Mouse (Mus musculus): Measurements from ENCODE around the gene Thumpd2.
A peak's percentile ranks its signal among the peaks of the same experiment; 100 is the strongest.

The Thumpd2 gene

DNA sequence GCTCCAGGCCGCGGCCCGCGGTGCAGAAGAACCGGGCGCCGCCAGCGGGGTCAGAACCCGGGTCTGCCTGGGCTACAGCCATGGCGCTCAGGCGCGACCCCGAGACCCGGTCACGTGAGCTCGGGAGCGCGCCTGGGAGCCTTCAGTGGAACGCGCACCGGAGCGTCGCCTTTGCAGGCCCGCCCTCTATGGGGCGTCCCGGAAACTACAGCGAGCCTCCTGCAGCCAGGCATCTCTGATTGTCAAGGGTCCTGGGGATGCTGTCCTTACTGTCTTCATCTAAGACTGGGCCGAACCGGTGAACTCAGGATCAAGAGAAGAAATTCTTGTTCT is at the start of gene Thumpd2:
Gene Thumpd2, minus strand, starts transcription at position 104 of the 333 bp plus-strand sequence.
- peak; percentile 84 for DNase-seq (ENCODE audit: low read depth, low spot score)

DNA sequence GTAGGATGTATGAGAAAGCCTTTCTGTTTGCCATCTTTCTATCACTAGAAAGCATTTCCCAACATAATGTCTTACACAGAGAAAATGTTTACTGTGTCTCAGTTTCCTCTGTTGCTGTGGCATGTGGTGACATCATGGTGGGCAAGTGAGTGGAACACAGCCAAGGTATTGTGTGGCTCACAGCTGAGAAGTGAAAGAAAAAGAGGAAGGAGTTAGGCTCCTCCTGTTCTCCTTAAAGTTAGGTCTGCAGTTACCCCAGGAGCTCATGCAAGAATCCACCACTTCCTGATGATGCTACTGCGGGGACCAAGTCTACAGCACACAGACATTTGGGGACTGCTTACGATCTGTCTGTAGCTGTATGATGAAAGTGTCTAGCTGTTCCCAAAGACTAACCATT is 39.4 kb upstream of the Thumpd2 start:
- no peak for DNase-seq (ENCODE audit: low read depth, low spot score)

DNA sequence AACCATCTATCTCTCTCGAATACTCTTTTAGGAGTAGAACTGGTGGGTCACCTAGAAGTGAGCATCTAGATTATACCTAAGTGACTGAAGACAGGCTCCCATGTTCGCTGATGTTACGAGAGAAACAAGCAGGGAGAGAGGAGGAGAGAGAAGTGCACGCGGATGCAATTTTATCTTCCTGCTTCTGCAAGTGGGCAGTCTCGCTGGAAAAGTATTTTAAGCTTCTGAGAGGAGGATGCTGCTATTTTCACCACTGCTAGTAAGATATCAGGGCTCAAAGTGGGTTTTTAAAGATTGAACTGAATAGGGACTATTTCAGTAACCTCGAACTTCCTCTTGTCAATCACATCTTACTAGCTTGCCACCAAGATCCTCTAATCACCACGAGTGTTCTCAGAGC is 38.0 kb upstream of the Thumpd2 start:
- DNase-seq (ENCODE audit: low read depth, low spot score) = no peak

- no peak for DNase-seq (ENCODE audit: low read depth, low spot score)
These were observed 33.6 kb upstream of the Thumpd2 start for GRCm38 (mm10) chr17:81098444-81098843.

DNA sequence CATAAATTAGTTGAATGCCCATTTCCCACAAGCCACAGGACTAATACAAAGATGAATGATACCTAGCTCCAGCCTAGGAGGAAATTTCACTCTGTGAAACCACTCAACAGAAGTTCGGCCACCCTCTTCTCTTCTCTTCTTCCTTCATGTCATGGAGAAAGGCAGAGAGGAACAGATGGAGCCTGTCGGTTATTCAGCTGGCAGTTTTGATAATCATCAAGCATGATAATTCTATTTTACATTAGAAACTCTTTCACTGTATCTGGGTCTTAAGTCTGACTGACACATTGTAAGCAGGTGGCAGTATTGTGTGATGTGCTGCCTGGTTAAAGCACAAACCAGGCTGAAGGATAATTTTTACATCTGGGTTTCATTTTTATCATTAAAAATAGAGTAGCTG is 31.6 kb upstream of the Thumpd2 start:
- DNase-seq (ENCODE audit: low read depth, low spot score) = no peak

DNA sequence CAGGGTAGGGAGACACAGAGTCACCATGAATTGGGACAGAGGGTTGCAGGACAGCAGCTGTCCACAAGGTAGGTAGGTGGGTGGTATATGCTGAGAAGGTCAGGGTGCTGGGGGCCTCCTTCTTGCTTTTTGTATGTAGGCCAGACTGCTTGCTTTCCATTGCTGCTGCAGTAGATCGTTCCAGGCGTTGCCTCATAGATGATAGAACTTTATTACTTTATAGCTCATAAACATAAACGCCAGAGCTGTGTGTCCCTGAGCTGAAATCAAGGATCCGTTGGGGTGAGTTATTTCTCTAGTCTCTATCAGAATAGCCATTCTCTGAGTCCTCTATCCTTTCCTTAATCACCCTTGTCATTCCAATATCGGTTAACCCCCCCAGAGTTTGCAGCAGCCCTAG is 27.9 kb upstream of the Thumpd2 start:
- DNase-seq (ENCODE audit: low read depth, low spot score) = no peak

- DNase-seq (ENCODE audit: low read depth, low spot score) = no peak
These were observed 24.0 kb upstream of the Thumpd2 start for GRCm38 (mm10) chr17:81088866-81089265.

- no peak for DNase-seq (ENCODE audit: low read depth, low spot score)
These were observed 22.9 kb upstream of the Thumpd2 start for GRCm38 (mm10) chr17:81087735-81088134.

DNA sequence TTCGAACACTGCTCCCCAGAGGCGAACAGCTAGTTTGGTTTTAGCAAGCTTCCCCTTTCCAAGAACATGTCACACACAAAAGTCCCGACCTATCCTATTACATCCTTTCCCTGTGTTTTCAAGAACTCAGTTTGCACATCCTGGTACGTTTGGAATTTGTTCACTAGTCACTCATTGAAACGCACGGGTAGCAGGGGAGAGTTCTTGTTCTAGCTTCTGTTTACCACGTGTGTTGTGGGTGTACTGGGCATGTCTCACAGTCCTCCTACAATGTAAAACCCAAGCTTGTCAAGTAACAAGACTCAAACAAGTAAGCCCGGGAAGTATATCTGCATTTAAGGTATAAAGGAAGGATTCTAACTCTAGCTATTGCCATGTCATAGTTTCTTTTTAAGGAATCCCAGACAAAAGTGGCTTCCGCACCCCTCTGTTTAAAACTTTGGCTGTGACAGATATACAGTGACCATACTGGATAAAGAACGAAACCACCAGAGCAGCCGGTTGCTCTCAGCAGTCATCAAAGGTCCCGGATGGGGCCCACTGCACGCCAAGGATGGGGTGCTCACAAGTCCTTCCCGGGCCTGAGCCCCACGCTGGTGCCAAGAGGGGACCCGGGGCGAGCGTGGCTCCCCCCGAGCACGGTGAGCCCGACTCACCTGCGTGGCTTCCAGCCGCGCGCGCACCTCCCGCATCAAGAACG is 453 bp downstream of the Thumpd2 start:
- no peak for DNase-seq (ENCODE audit: low read depth, low spot score)

DNA sequence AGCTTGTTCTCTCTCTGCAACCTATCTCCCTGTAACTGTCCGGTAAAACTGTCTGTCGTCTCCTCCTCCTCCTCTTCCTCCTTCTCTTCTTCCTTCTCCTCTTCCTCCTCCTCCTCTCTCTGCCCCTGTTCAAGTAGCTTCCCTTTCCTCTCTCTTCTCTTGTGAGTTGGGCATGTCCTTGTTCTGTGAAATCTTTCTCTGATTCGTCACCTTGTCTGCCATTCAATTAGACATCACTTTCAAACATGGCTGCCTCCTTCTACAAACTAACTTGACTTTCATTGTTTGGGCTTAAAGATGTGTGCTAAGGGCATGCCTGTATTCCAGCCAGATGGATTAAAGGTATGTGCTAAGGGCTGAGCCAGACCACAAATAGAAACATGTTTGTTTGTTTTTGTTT is 1.5 kb downstream of the Thumpd2 start:
- DNase-seq (ENCODE audit: low read depth, low spot score) = no peak

DNA sequence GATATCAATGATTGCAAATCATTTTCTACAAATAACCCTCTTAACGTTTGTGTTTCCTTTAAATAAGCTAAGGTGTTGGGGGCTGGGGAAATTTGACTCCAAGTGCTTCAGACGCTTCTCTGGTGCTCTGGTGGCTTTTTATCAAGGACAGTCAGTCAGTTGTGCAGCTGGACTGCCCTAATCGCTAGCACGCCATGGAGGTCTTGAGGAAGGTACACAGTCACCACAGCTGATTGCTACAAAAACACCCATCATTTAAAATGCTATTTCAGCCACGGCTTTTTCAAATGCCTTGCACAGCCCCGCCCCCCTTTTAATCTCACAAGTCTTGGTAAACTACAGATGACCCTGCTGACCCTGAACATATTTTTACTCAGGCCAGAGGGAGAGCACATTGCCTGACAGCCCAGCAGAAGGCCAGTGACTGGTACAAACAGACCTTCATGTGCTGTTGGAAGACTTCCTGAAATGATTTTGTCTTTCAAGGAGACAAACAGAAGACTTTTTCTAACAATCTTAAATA is 2.5 kb downstream of the Thumpd2 start:
- no peak for DNase-seq (ENCODE audit: low read depth, low spot score)

DNA sequence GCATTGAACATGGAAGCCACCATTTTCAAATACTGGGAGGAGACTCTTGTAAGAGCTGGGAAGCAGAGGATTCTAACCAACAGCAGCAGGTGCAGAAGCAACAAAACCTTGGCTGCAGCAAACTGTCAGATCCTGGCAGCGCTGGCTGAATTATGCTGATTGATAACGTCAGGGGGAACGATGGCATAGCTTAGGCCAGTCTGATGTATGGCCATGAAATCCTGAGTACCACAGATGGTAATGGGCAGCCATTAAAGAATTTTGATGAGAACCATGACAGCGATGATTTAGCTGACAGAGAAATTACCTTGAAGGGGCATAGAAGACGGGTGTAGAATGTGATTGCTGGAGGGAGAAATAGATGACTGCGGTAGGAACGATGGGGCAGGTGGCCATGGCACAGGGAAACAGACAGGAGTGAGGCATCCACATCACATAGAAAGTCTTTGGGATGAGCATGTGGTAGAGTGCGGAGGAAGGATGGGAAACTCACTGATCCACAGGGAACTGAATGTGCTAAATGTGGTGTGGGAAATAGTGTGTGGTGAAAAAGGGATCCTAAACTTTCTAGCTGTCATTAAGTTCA is 8.0 kb downstream of the Thumpd2 start:
- no peak for DNase-seq (ENCODE audit: low read depth, low spot score)

- DNase-seq (ENCODE audit: low read depth, low spot score) = no peak
These were observed 8.8 kb downstream of the Thumpd2 start for GRCm38 (mm10) chr17:81056035-81056434.

GRCm38 (mm10) chr17:81055522-81055921 is 9.4 kb downstream of the Thumpd2 start:
- DNase-seq (ENCODE audit: low read depth, low spot score) = no peak

DNA sequence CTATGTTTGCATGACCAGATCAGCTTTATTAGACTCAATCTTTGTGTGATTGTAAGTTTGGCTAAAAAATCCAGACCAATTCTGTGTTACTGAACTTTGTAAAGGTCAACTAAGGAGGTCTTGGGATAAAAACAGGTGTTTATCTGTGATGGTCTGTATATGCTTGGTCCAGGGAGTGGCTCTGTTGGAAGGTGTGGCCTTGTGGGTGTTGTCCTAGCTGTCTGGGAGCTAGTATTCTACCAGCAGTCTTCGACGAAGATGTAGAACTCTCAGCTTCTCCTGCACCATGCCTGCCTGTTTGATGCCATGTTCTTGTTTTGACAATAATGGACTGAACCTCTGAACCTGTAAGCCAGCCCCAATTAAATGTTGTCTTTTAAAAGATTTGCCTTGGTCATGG is 11.6 kb downstream of the Thumpd2 start:
- DNase-seq (ENCODE audit: low read depth, low spot score) = no peak

DNA sequence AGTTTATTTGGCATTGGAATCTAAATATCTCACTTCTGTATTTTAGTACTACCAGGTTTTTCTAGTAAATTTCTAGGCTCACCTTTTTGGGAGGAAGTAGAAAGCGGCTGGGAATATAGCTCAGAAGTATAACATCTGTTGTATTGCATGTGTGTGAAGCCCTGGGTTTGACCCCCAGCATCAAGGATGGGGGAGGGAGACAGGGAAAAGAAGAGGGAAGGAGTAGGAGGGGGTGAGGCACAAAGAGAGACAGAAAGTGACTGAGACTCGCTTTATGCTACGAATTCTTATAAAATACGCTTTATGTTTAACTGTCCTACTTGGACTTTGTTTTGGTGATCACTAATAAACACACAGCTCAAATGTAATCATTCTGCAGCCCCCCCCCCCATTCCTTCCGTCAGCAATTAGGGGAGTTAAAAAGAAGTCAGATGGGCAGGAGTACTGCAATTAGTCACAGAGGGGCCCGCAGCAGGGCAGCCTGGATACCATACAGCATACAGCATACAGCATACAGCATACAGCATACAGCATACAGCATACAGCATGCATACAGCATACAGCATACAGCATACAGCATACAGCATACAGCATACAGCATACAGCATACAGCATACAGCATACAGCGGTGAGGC is 16.8 kb downstream of the Thumpd2 start:
- no peak for DNase-seq (ENCODE audit: low read depth, low spot score)

- no peak for DNase-seq (ENCODE audit: low read depth, low spot score)
These were observed 19.2 kb downstream of the Thumpd2 start for GRCm38 (mm10) chr17:81045525-81046150.

GRCm38 (mm10) chr17:81045115-81045514 is 19.8 kb downstream of the Thumpd2 start:
- DNase-seq (ENCODE audit: low read depth, low spot score) = no peak

DNA sequence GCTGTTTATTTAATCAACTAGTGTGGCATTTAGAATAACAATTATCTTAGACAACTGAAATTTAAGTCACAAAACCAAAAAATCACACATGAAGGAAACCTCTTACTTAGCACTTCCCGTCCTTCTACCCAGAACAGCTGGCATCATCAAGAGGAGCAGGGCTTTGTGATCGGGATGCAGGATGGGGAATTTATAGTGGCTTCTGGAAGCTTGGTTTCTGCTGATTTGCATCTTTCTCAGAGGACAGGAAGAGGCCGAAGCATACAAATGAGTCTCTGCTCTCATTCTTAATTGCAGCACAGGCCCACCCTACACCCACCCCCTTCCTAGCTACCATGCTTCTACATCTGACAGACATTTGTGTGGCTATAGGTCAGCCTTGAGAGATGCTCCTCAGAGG is 20.5 kb downstream of the Thumpd2 start:
- DNase-seq (ENCODE audit: low read depth, low spot score) = no peak

GRCm38 (mm10) chr17:81041662-81042061 is 23.2 kb downstream of the Thumpd2 start:
- no peak for DNase-seq (ENCODE audit: low read depth, low spot score)

DNA sequence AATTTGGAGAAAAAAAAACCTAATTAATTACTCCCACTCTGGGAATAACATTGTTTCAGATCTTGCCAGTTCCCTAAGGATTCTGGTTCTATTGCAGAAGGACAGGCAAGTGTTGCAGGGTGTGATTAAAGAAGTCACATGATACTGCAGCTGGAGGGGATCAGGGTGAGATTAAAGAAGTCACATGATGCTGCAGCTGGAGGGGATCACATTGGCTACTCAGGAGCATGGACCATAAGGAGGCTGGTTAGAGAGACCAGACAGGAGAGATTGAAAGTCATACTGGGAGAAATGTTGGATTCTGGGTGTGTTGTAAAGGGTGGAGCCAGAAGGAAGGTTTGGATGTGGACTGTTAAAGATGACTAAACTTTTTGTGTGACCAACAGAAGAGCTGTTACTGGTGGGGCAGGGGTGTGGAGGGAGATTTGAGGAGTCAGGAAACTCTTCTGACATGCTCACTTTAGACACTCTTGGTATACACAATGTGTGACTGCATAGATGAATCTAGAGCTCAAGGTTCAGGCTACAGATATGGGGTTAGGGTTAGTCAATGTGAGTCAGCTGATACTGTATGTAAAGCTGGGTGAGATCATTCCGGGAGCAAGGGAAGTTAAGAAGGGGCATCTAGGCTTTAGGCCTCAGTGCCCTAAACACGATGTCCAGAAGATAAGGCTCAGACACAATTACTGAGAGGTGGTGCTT is 26.0 kb downstream of the Thumpd2 start:
- no peak for DNase-seq (ENCODE audit: low read depth, low spot score)

- DNase-seq (ENCODE audit: low read depth, low spot score) = no peak
These were observed 29.5 kb downstream of the Thumpd2 start for GRCm38 (mm10) chr17:81035354-81035753.
